Mouse (Mus musculus): ENCODE data around the gene Oxgr1. TPM values are rescaled to one million over a fixed set of nuclear protein-coding genes. Genes with fewer than 3 reads are reported as not detected.

The Oxgr1 gene
- total RNA-seq (2021) = under 1 TPM in 1 of 2 experiments, not detected in 1; 0.17 TPM
- long read RNA-seq, experiment 1 = 0 reads
- long read RNA-seq, experiment 2 = 0 reads

DNA sequence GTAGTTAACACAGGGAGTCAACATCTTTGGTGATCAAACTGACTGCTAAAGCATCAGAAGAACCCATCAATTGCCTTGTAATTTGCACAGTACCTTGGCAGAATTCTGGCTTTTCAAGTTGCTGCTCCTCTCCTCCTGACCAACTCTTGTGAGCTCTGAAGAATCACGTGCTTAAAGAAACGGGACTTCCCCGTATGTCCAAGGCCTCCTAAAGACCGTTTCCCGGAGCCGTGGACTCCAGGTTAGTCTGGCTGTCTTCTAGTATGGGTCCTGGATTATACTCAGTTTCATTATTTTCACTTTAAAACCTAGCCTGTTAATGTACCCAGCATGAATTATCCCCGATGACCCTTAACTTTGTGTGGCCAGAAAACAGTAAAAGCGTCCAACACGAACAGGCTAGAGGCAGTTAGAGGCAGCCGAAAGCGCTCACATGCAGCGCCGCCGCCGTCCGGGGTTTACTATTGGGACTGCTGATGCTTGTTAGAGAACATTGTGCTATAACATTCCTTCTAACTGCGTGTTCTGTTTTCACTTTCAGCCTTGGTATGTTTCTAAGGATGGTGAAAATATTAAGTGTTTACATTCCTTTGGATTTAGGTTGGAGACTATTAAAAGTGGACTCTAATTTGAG is at the start of gene Oxgr1:
Gene Oxgr1 (minus strand): TSS at position 249 of the 634 bp plus-strand sequence.
- intact Hi-C loops (cut with DNase I) = no loop called here
- no peak for DNase-seq (ENCODE audit: low spot score in 2 of 2)

- DNase-seq (ENCODE audit: low spot score in 2 of 2) = no peak
- intact Hi-C loops (cut with DNase I) = no loop called here
These were observed 48.2 kb upstream of the Oxgr1 start for GRCm38 (mm10) chr14:120090401-120090800.

DNA sequence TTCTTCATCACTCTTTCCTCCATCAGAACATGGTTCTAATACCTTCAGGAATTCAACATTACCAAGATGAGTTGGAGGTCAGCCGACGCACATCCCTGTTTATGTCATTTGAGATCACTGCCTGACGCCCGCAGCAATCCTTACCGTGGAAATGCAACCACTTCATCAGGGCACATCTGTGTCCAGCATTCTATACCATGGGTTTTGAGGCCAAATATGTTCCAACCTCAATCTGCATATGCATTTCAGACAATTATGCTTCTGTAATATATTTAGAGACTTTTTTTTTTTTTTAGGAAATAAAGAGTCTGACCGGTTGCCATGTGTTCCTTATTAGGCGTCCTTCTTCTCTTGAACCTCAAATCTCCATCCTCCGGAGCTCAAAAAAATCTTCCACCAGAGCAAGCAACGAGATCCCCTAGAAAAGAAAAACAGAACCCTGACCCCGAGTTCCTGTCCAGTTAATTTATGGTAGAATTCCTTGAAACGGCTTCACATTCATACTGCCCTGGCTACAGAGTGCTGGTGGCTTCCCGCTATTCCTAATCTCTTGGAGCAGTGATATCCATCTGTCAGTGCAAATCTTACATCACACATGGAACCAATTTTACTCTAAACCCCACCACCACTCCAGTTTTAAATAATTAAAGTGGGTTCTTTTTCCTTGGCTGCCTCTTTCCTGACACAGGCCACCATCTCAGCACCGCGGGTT is 47.6 kb upstream of the Oxgr1 start:
- DNase-seq (ENCODE audit: low spot score in 2 of 2) = no peak
- intact Hi-C loops (cut with DNase I) = no loop called here

DNA sequence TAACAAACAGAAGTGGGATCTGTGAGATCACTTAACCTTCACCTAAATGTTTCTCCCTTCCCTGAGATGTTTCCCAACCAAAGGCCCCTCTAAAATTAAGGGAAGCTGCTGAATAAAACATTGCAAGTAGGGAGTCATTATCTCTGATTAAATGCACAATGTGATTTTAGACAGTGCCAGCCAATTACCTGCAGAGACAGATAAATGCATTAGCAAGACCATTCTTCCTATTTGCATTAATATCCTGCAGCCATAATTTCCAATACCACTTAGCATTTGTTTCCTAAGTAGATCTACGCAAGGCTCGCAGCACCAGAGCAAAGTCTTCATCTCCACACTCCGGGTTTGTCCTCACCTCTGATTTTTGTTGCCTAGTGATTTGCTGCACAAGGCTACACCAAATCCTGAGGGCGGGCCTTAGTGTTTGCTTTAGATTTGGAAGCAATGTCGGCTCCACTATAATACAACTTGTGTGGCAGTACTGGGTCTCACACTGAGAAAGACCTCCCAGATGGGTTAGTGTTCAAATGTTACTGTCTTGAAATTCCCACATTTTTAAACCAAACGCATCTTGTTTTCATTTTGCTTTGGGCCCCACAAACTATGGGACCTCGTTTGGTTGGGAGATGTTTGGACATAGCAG is 46.9 kb upstream of the Oxgr1 start:
- no peak for DNase-seq (ENCODE audit: low spot score in 2 of 2)
- intact Hi-C loops (cut with DNase I) = no loop called here

DNA sequence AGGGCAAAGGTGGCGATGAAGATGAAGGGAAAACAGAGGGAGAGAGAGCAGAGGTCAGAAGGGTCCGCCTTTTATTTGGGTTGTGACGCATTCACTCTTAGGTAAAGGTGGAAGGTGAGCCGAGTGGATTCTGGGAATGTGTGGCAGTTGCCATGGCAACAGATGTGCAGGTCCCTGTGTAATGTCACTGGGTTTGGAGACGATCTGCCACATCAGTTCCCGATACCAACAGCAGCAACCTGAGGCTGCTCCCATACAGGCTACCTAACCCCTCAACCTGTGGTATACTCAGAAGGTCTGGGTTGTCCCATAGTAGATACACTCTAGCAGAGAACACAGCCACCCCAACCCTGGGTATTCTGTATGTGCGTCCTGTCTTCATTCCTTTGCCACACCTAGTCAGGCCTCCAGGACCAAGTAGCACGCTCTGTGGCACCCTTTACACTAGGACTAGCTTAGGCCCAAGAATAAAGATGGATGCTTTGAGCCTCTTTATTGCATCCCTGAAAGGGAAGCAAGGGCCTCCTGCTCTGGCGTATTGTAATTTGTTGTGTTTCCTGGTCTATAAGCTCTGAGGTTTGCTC is 41.9 kb upstream of the Oxgr1 start:
- intact Hi-C loops (cut with DNase I) = no loop called here
- DNase-seq (ENCODE audit: low spot score in 2 of 2) = peak in 1 of 2 experiments; percentile 13

- intact Hi-C loops (cut with DNase I) = loop anchor here (5.0 to 10.0 kb wide), 4 partner anchors 321 to 739 kb away; partner anchors contain the start of gene Rap2a
These were observed 34.0 kb upstream of the Oxgr1 start for GRCm38 (mm10) chr14:120076192-120076591.

GRCm38 (mm10) chr14:120075746-120076145 is 33.5 kb upstream of the Oxgr1 start:
- no peak for DNase-seq (ENCODE audit: low spot score in 2 of 2)
- intact Hi-C loops (cut with DNase I) = loop anchor here (5.0 to 10.0 kb wide), 4 partner anchors 322 to 739 kb away; partner anchors contain the start of gene Rap2a

More at GRCm38 (mm10) chr14:120076192-120076591, 34.0 kb upstream of the Oxgr1 start:
- DNase-seq (ENCODE audit: low spot score in 2 of 2) = peak; percentile 60 to 63

DNA sequence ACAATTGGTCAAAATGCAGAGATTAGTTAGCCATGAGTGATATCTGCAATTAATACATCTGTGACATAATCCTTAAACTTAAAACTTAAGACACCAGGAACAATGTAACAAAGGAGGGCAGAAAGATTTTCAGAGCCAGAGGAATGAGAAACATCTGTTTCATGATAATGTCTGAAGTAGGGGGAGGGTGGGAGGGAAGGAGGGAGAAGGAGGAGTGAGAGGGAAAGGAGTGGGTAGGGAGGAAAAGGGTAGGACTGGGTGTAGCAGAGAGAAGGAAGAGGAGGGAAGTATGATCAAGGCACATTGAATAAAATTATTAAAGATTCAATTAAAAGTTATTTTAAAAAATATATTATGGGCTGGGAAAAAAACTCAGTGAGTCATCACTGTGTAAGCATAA is 32.0 kb upstream of the Oxgr1 start:
- no peak for DNase-seq (ENCODE audit: low spot score in 2 of 2)
- intact Hi-C loops (cut with DNase I) = loop anchor here (10.0 kb wide), 1 partner anchor 741 kb away; no protein-coding TSS in a partner anchor

GRCm38 (mm10) chr14:120061096-120061495 is 18.9 kb upstream of the Oxgr1 start:
- intact Hi-C loops (cut with DNase I) = loop anchor here (5.0 kb wide), 1 partner anchor 949 kb away; no protein-coding TSS in a partner anchor
- peak; percentile 61 to 80 for DNase-seq (ENCODE audit: low spot score in 2 of 2)

DNA sequence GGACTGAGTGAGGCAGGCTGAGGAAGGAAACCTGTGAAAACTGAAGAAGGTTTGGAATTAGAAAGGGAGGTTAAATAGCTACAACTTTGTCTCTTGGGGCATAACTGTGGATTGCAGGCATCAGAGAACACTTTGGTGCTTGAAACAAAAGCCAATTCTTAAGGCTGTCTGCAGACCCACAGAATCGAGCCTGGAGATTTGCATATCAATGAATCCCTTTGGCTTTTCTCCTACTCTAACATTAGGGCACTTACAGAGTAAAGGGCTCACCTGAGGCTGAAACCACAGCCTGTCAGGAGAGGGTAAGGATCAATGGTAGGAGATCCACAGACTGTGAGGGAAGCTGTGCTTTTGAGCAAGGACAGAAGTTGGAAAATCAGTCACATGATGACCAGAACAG is 8.8 kb downstream of the Oxgr1 start:
- DNase-seq (ENCODE audit: low spot score in 2 of 2) = no peak
- intact Hi-C loops (cut with DNase I) = no loop called here

DNA sequence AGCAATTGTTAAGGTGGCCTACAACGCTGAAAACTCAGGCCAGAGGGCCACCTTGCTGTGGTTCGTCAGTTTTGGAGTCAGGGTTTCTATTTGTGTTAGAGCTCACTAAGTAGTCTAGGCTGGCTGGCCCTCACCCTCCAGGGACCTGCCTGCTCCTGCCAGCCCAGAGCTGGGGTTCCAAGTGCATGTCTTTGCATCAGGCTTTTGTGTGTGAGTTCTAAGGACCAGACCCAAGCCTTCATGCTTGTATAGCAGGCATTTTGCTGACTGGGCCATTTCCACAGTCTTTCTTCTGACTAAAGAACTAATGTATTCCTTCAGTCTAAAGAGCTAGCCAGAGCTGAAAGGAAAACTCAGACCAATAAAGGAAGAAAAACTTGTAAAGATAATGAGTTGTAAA is 22.3 kb downstream of the Oxgr1 start:
- intact Hi-C loops (cut with DNase I) = no loop called here
- no peak for DNase-seq (ENCODE audit: low spot score in 2 of 2)

DNA sequence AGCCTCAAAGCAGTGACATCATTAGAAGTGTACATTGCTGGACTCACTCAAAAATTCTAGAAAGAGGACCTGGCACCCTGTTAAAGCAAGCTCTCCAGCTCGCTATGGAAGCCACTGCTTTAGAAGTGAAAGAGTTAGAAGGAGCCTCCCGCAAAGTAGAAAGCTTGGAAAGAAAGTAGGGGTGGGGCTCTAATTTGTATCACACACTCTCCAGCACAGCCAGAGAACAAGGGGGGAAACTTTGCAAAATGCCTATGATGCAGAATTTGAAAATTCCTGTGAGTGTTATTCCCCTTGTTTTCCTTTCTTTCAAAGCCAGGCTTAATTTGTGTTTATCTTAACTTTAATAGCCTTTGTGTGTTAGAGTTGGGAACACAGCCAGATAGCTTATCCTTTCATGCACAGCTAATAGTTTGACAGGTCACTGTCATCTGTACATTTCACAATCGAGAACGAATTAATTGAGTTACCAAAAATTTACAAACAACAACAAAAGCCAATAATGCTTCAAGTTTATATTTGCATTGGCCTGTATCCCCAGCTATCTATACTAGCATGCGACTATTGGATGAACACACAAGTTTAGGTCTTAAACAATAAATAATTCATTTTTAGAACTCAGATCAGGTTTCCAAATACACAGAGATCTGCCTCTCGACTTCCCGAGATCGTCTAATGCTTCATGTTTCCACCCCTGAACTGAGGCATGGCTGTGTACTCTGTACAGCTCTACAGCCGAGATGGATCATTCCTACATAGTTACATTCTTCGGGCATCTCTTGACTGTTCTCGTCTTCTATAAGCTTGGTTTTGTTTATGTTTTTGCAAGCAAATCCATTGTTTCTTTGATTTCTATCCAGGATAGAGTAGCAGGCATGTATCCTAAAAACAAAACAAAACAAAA is 32.0 kb downstream of the Oxgr1 start:
- intact Hi-C loops (cut with DNase I) = no loop called here
- no peak for DNase-seq (ENCODE audit: low spot score in 2 of 2)

DNA sequence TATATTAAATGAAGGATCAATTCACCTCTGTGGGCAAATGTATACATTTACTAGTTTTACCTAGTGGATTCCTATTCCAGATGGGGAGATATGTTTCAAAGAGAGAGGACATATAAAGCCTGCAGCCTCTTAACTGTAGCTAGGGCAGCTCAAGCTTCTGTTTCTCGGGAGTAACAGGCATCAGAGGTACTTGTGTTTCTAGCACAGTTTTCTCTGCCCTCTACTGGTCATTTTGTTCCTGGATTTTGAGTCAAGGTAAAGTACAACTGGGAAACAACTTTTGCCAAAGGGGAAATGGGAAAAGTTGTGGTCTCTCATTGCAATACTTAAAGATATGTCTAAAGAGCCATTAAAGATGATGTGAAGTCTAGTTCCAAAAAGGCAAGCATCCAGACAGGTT is 37.1 kb downstream of the Oxgr1 start:
- peak; percentile 37 to 59 for DNase-seq (ENCODE audit: low spot score in 2 of 2)
- intact Hi-C loops (cut with DNase I) = no loop called here

DNA sequence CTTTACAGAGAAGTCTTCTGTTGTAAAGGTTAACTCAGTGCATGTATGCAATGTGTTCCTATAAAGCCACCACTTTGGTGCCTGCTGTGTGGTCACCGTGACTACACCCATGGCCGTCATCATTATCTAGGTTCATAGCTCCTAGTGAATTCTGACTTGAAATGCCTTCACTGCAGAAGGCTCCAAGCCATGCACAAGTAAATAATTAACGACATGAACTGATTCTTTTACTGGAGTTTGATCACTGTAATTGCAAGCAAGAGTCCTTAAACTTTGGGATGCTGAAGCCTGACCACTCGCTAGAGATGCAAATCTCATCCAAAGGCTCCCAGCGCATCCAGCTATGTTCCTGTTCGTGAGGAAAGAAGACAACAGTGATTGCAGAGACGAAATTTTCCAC is 38.6 kb downstream of the Oxgr1 start:
- DNase-seq (ENCODE audit: low spot score in 2 of 2) = no peak
- intact Hi-C loops (cut with DNase I) = no loop called here

DNA sequence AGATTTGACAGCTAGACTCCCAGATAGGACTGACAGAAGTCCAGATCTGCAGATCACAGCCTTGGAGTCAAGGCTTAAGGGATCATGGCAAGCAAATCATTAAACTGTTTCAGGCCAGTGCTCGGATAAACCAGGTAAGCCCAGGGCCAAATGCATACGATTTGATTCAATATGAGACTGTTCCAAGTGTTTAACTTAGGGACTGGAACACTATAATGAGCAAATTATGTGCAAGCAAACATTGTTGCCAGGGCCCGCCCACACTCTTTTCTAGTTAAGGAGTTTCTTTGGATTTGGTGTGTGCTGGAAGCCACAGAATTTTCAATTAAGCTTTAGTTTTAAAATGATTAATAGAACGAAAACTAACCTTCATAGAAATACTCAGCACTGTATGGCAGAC is 39.6 kb downstream of the Oxgr1 start:
- intact Hi-C loops (cut with DNase I) = no loop called here
- peak; percentile 21 to 46 for DNase-seq (ENCODE audit: low spot score in 2 of 2)

DNA sequence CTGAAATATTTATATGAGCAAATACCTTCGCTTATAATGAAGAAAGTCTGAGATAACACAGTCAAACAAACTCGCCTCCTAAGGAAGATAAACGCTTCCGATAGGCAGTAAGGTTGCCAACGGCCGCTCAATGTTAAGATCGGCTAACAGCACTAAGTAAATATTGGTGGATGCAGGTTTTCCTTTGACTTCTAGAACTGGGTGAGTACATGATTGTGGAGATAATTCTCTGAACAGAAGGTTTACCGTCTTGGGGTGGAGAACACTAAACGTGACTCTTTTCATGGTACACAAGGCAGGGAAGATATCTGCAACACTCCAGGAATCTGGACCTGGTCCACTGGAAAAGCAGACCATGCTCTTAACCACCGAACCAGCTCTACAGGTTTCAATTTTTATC is 52.6 kb downstream of the Oxgr1 start:
- intact Hi-C loops (cut with DNase I) = no loop called here
- DNase-seq (ENCODE audit: low spot score in 2 of 2) = no peak

DNA sequence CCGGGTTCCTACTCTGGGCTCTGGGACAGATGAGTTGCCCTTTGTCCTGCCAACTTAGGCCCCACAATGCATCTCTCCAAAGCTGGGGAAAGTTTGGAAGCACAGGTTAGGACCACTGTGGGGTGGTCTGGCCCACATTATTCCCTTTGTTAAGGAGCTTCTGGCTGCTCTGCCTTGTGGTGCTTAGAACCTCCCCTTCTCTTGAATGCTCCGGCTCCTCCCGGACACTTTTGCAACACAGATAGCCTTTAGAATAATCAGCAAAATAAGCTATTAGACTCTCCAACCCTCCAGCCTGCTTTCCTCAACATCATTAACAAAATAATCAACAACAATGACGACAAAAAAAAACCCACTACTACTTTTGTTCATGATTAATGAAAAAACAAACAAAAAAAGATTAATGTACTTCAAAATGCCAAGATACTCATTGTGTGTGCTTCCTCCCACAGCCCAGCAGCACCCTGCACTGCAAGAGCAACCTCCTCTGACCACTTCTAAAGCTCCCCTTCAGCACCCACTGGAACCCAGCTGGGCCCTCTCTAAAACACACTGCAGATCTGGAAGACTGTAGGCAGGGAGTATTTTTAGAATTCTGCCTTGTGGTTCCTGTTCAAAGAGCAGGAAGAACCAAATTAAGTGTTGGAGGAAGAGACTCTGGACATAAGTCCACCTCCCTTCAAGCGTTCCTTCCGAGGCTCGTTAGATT is 53.1 kb downstream of the Oxgr1 start:
- no peak for DNase-seq (ENCODE audit: low spot score in 2 of 2)
- intact Hi-C loops (cut with DNase I) = no loop called here

GRCm38 (mm10) chr14:119987257-119987656 is 55.0 kb downstream of the Oxgr1 start:
- DNase-seq (ENCODE audit: low spot score in 2 of 2) = no peak
- intact Hi-C loops (cut with DNase I) = no loop called here
